Mouse (Mus musculus) retina, postnatal 7 days (tissue): ENCODE measurements around the gene Nup210l.
"Not testable (repeated sequence)": the region's sequence is repeated elsewhere in the genome, so short reads cannot be mapped to it uniquely, and the experiment has no call there.

ENCODE experiments used
- DNase-seq: peaks from one replicate; pipeline ENCODE4 v3.0.0-alpha.2; 2012; ENCODE audit warnings: low read depth, low spot score

The Nup210l gene

DNA sequence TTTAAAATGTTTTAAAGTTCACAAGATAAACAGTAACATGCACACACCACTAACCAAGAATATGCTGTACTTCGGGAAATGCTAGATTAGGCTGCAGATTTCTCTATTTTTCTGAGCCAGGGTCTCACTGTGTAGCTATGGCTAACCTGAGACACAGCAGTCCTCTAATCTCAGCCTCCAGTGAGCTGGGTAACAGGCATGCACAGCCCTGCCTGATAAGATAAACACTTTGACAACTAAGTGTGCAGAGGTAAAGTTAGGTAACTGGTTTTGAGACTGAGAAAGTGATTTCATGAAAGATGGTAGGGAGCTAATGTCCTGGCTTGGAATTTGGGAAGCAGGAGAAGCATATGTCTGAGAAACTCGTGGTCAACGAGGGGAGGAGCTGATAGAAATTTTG, 9.5 kb upstream of the Nup210l start:
- no peak for DNase-seq

DNA sequence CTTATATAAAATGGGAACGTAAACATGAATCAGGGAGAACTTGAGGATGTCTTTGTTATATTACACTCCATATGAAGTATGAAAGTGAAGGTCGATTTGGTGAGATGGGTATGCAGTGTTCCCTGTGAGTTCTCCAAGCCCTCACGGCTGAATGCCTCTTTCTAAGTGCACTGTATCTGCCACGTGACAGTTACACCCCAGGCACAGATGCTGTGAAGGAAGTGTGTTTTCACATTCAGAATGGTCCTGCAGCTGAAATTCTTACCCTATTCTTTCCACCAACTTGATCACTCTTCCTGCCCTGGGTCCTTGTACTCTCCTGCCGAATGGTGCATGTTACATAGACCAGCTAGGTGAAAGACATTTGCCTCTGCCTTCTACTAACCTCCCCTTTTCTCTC, 6.0 kb upstream of the Nup210l start:
- no peak for DNase-seq

DNA sequence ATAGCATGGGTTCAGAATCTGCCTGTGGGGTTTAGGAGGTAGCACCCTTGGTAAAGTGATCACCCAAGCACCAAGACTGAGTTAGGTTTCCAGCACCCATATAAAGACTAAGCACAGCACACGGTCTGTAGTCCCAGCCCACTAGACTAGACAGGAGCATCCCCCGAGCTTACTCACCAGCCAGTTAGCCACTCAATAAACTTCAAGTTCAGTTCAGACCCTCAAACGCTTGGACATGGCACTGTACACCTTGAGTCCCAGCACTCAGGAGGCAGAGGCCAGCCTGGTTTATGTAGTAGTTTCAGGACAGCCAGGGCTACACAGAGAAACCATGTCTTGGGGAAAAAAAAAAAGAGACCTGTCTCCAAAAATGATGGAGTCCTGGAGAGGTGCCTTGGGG, 2.9 kb upstream of the Nup210l start:
- DNase-seq, result no peak

DNA sequence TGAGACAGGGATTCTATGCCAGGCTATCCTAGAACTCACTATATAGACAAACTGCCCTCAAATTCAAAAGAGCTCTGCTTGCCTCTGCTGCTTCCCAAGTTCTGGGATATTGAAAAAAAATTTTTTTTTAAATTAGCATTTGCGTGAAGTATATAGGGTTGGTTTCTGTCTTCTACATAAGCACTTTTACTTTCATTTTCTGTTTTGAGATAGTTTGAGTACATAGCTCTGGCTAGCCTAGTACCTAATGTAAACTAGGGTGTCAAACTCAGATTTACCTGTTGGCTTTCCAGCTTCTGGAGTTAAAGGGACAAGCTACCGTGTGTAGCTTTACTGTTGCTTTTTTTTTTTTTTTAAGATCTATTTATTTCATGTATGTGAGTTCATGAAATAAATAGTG, 2.3 kb upstream of the Nup210l start:
- no peak for DNase-seq

DNA sequence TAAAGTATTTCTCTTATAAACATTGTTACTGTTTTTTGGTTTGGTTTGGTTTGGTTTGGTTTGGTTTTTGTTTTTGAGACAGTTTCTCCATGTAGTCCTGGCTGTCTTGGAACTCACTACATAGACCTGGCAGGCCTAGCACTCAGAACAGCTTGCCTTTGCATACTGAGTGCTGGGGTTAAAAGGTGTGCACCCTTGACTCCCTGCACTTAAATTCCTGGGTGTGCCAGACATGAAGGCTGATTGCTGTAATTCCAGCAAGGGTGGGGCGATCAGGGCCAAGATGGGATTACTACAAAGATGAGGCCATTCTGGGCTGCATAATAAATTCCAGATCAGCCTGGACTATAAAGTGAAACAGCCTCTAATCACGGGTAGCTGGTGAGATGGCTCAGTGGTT, 1.7 kb upstream of the Nup210l start:
- DNase-seq, result no peak

DNA sequence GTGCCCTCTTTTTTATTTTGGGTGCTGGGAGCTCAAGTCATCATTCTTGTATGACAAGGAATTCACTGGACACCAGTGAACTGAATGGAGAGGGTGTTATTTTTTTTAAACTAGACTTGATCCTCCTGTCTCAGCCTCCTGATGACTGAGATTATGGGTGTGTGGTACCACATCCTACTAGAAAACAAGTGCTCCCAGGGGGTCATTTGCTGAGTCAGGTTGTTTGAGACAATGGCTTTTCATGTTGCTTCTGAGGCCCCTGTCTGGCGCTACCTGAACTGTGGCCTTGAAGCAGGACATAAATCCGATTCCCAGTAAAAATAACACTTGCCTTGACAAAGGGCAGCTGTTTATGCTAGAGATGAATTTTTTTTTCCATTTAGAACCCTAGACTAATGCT, 756 bp upstream of the Nup210l start:
- no peak for DNase-seq

DNA sequence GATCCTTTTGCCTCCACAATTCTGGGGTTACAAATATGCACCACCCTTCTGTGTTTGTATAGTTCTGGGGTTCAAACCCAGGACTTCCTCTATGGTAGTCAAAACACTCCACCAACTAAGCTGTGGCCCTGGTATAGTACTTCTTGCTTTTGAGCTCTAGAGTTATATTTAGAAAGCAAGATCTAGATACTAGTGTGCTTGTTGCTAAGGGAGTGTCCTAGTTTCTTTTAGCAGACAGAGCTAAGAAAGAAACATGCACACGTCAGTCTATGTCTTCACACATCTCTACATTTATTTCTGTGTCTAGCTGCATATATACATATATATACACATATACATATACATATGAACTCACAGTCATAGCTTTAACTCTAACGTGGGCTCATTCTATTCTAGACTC, 7.8 kb downstream of the Nup210l start:
- no peak for DNase-seq

DNA sequence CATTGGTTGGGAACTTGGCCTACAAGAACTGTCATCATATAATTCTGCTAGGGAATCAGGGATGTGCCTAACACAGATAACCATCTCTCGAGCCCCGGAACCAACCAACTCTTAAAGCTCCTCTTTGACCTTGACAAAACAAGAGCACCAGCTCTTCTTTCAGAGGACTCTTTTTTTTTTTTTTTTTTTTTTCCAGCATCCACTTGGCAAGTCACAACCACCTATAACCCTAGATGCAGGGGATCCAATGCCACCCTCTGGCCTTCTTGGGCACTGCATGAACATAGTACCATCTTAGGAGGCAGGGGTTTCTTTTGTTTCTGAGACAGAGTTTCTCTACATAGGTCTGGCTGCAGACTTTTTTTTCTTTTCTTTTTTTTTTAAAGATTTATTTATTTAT, 10.4 kb downstream of the Nup210l start:
- no peak for DNase-seq

DNA sequence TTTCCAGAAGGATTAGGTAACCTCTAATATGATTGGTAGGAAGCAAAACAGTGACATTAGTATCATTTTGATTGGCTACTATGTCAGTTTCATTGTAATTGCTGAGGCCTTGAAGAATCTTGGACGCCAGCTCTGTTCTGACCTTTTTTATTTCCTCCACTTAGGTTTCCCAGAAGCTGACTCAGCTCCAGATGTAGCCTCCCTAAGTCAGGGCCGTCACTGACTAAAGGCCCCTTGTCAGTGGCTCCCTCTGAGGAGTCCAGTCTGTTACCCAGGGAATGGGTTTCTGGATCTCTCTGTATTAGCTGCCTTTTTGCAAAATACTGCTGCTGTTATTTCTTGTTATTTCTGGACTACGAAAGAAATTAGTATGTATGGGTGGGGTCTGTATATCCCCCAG, 11.6 kb downstream of the Nup210l start:
- no peak for DNase-seq

DNA sequence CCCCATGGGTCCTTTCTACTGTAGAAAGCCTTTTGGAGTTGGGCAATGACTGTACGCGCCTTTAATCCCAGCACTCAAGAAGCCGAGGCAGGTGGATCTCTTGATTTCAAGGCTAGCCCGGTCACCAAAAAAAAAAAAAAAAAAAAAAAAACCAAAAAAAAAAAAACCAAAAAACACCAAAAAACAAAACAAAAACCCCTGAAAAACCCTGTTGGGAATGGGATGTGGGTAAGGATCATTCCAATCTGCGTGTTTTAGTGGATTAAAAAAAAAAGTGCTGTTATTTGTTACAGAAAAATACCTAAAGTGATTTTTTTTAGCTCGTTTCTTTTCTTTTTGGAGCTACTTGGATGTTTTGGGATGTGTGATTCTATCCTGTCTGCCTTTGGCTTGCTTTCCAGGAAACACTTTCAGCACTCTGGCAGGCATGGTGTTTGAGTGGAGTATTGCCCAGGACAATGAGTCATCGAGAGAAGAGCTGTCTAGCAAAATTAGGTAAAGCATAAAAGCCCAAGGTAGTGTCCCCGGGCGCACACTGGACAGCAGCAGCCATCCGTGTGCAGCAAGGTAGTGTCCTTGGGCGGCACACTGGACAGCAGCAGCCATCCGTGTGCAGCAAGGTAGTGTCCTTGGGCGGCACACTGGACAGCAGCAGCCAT, 14.3 kb downstream of the Nup210l start:
- DNase-seq, result no peak

DNA sequence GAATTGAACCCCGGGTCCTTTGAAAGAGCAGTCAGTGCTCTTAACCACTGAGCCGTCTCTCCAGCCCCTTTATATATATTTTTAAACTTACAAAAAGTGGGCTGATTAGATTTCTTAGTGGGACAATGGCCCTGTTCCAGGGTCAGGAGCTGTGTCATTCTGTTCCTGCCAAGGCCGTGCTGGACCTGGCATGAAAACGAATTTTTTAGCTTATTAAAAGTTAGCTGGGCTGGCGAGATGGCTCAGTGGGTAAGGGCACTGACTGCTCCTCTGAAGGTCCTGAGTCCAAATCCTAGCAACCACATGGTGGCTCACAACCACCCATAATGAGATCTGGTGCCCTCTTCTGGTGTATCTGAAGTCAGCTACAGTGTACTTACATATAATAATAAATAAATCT, 18.1 kb downstream of the Nup210l start:
- not testable (repeated sequence) for DNase-seq

DNA sequence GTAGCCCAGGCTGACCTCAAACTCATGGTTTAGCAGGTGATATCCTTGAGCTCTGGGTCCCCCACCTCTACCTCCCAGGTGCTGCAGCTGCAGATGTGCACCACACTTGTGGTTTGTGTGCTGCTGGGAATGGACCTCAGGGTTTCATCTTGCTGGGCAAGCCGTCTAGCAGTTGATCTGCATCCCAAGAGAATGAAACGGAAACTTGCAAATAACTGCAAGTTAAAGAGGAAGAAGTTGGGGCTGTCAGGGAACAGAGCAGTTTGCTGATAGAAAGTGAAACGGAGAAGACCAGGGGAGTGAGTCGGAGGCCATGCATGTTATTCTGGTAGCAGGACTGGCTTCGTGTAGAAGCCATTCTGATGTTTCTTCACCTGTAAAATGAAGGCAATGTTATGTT, 21.8 kb downstream of the Nup210l start:
- no peak for DNase-seq

DNA sequence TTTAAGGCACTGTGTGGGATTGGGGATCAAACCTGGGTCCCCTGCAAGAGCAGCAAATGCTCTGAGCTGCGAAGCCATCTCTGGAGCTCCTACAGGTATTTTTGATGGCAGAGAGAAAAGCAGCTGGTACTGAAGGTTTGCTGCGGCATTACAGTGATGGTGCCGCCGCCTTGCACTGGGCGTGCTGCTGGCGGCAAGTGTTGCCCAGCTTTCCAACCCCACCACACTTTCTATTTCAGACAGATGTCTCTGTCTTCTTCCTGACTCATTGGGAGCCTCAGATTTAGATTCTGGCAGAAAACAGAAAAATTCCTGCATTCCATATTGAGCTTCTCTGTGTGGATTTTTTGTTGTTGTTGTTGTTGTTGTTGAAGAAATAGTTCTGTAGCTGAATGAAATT, 23.9 kb downstream of the Nup210l start:
- no peak for DNase-seq

DNA sequence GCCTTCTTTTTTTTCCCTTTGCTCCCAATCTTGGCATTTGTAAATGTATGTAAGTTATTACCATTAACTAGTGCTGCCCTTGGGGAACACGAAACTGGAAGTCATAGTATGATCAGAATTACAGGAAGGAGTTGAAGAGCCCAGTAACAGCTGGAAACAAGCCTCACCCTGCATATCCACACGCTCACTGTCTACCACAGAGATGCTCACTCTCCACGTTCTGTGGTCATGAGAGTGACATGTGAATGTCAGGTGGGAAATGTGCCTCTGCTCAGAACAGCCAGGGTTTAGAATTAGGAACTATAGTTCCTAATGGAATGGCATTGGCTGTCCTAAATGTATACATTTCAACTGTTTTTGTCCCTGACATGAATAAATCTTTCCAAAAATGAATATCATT, 28.8 kb downstream of the Nup210l start:
- DNase-seq, result no peak

DNA sequence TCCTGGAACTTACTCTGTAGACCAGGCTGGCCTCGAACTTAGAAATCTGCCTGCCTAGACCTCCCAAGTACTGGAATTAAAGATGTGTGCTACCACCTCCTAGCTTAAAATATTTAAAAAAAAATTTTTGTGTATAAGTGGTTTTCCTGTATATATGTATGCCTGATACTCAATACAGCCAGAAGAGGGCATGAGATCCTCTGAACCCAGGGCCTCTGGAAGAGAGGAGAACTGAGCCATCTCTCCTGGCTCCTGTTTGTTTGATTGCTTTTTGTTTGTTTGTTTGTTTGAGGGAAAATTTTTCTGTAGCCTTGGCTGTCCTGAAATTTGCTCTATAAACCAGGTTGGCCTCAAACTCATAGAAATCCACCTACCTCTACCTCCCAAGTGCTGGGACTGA, 29.4 kb downstream of the Nup210l start:
- no peak for DNase-seq

DNA sequence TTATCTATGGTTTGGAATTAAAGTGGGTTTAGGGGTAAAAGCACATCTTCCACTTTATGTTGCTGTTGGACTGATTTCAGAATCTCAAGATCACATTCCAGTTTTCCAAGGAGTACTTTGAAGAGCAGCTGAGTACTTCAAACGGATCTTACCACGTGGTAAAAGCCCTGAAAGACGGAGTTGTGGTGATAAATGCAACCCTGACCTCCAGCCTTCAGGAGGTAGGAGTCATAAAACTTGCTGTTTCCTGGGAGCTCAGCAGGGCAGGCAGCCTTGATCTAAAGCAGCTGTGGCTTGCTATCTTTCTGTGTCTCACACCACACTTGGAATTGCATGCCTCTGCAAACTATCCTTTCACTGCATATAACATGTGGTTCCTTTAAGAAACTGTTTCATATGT, 30.6 kb downstream of the Nup210l start:
- DNase-seq, result no peak

DNA sequence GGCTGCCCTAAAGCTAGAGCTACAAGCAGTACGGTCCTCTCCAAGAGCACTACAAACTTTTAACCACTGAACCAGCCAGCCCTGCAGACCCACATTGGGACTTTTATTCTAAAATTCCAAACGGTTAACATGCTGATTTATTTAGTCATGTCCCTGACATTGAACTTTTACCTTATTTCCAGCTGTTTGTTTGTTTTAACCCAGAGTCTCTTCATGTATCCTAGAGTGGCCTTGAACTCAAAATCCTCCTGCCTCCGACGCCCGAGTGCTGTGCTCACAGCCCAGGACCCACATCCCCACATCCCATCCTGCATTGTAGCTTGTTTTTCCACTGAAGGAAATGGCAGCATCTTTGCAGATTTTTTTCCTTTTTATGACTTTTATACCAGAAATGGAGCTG, 31.1 kb downstream of the Nup210l start:
- DNase-seq, result no peak

DNA sequence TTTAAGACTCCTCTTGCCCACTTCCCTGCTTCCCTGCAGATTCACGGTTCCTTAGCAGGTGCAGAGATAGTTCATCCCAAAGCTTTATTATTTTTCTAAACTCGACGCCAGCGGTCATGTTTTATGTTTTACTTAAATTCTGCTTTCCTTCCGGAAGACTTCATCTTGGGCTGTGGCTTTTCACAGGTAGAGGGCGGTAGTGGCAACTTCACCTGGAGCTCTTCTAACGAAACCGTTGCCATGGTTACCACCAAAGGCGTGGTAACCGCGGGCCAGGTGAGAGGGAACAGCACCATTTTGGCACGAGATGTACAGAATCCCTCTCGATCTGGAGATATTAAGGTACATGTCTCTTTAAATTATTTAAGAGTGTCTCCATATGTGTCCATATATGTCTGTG, 32.7 kb downstream of the Nup210l start:
- no peak for DNase-seq

DNA sequence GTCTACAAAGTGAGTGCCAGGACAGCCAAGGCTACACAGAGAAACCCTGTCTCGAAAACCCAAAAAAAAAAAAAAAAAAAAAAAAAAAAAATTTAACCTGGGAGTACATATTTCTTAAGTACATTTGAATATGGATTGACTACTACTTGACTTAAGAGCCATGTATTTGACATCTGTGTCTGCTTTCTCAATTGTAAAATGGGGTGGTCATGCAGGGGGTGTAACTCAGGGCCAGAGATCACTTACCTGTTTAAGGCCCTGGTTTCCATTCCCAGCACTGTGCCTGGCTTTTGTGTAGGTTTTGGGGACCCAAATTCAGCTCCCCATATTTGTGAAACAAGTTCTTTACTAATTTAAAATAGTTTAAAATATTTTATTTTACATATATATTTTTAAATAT, 33.7 kb downstream of the Nup210l start:
- DNase-seq, result no peak

DNA sequence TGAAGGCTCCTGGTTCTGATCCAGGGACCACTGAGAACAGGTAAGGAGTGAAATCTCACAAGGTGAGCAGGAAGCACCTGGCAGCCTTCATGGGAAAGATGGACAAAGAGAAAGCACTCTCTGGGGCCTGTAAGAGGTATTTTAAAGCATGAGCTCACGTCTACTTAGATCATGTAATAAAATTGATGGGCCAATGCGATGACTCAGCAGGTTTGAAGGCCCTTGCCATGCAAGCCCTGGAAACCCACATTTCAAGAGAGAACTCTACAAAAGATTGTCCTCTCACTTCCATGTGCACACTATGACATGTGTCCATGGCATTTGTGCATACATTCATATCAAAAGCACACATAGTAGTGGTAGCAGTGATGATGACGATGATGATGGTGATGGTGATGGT, 36.0 kb downstream of the Nup210l start:
- DNase-seq, result no peak

DNA sequence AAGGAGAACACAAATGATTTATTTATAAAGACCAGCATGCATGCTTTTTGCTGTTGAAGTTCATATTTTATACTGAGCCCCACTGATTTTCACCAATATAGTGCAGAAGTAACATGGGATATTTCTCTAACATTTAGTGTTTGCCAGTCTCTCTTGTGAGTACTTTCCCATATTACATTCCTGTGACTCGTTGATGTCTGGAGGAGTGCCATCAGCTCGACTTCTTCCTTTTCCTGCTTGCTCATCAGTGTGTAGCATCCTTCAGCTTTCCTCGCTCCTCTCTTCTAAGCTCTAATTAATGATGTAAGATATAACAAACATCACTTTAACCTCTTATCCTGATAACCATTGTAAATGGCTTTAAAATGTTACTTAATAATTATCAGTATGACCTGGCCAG, 41.5 kb downstream of the Nup210l start:
- no peak for DNase-seq

DNA sequence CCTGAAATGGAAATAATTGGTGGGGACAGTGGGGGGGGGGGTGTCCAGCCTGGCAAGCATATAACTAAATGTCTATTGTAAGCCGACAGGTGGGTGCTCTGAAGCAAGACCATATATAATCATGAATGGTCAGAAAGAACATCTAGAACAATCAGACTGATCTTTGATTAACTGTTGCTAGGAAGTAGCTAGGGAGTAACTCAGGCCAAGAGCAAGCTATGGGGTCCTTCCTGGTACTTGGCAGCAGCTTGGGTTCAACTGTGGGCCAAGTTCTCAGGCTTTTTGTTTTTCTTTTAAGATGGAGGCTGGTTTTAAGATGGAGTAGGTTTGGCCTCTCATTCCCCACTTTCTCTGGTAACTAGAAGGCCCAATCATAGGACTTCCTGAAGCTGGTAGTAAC, 42.7 kb downstream of the Nup210l start:
- no peak for DNase-seq

DNA sequence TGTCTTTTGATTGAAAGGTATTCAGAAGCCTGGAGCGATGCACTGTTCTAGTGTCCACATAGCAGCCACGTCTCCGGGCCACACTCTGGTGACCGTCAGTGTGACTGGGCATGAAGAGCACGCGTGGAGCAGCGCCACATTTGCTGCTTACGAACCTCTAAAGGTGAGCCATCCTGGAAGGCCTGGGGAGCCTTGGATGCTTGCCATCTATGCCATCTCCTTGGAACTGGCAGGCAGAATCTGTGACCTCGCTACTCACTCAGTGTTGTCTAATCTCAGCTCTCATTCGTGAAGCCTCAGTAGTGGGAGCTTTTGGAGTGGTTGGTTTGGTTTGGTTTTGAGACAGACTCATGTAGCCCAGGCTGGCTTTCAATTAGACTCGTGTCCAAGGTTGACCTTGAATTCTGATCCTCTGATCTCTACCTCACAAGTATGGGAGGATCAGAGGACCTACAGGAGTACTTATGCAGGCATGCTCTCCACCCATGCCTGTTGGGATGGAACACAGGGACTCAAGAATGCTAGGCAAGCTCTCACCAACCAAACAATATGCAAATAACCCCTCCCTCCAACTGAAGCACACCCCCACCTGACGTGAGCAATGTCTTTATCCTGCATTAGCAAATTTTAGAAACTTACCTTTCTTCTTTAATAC, 47.3 kb downstream of the Nup210l start:
- DNase-seq, result no peak

DNA sequence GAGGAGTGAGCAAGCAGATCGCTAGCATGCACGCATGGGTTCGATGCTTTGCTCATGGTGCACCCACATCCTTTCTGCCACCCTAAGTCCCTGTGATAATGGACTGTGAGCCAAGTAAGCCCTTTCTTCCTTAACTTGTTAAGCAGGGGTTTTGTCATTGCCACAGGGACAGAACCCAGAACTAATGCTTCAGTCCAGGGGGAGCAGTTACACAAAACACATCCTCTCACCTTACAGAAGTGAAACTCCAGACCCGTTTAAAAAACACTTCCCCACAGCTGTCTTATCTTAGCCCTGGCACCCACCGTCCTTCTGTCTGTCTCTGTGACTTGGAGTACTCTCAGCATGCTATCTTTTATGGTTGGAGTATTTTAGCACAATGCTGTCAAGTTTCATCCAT, 52.1 kb downstream of the Nup210l start:
- DNase-seq, result no peak
